Mouse (Mus musculus): ENCODE data around the gene Zfp12. TPM values are rescaled to one million over a fixed set of nuclear protein-coding genes. Genes with fewer than 3 reads are reported as not detected.

Gene Zfp12
- polyA plus RNA-seq, 1 experiment from 2014 or later: 12.8 TPM

DNA sequence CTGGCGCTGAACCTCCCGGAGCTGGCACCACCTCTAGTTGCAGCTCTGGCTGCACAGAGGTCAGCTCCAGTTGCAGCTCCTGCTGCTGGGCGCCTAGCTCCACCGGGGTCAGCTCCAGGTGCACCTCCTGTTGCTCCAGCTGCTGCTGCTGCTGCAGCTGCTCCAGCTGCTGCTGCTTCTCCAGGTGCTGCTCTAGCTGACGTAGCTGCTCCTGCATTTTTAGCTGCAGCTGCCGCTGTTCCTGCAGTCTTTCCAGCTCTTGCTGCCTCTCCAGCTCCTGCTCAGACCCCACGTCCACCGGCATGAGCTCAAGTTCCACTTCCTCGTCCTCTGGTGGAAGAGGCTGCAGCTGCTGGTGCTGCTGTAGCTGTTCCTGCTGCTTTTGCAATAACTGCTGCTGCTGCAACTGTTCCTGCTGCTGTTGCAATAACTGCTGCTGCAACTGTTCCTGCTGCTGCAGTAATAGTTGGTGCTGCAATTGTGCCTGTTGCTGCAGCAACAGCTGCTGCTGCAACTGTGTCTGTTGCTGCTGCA lies 53.5 kb downstream of the Zfp12 start:
- no peak overlapping the region for H3K27ac ChIP-seq
- peaks cover 17% of the 10 kb centered on the region for H3K4me1 ChIP-seq
- no peak for ATAC-seq (ENCODE audit: insufficient read depth, low FRiP score, low read depth)
- H3K36me3 ChIP-seq: no peaks in the 10 kb centered on the region
- H3K9ac ChIP-seq: no peak overlapping the region
- H3K27me3 ChIP-seq (replicated peaks): peaks cover 57% of the 10 kb centered on the region
- H3K9me3 ChIP-seq: no peaks in the 10 kb centered on the region
- peak overlapping the region; percentile 29 for H3K4me3 ChIP-seq (replicated peaks)
- WGBS: 12% methylated on average over 9 of the region's 9 CpGs
- peak overlapping the region; percentile 59 for H3K4me2 ChIP-seq

DNA sequence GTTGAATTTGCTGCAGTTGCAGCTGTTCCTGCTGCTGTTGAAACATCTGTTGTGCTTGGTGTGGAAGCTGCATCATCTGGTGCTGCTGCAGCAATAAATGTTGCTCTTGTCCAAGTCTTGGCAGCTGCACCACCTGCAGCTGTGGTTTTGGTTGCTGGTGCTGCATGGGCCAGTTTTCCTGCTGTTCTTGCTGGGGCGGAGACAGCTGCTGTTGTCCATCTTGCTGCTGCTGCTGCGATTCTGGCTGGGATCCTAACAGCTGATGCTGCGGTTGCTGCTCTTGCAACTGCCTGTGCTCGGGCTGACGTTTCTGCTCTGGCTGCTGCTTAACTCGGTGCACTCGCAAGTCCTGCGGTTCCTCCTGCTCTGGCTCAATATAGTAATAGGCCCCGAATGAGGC lies 54.3 kb downstream of the Zfp12 start:
- Histone ChIP-seq H3K4me2 (no peak overlapping the region), H3K36me3 (no peaks in the 10 kb centered on the region), H3K9ac (no peak overlapping the region), H3K4me3 (replicated peaks) (no peak overlapping the region), H3K27ac (no peak overlapping the region), H3K9me3 (no peaks in the 10 kb centered on the region), H3K27me3 (replicated peaks) (peaks cover 66% of the 10 kb centered on the region), H3K4me1 (peaks cover 21% of the 10 kb centered on the region)
- ATAC-seq (ENCODE audit: insufficient read depth, low FRiP score, low read depth): no peak
- 75% methylated on average over 9 of the region's 9 CpGs for WGBS

DNA sequence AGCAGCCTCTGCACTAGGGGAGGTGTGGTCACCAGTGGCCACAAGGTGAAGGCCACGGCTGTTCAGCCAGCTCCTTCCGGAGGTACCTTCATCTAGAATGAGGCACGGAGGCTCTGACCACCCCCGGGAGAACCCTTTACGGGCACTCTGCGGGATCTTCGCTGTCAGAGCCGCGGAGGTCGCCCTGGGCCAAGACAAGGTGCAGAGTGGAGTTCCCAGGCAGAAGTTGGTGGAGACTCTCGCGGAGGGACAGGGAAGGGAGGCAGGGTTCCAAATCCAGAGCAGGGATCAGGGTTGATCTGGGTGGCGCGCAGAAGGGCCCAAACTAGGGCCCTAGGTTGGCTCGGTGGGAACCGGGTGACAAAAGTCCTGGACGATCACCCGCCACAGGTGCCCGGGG lies 57.9 kb downstream of the Zfp12 start:
- H3K9me3 ChIP-seq: no peaks in the 10 kb centered on the region
- WGBS: 2% methylated on average over 19 of the region's 19 CpGs
- no peak for ATAC-seq (ENCODE audit: insufficient read depth, low FRiP score, low read depth)
- H3K4me3 ChIP-seq (replicated peaks): peak overlapping the region; percentile 47
- no peaks in the 10 kb centered on the region for H3K36me3 ChIP-seq
- H3K9ac ChIP-seq: peak overlapping the region; percentile 12; the same call in 1 of the 2 replicates
- peak overlapping the region; percentile 91 for H3K4me2 ChIP-seq
- H3K27ac ChIP-seq: no peak overlapping the region
- H3K27me3 ChIP-seq (replicated peaks): peaks cover 57% of the 10 kb centered on the region
- peaks cover 16% of the 10 kb centered on the region; the same call in 1 of the 2 replicates for H3K4me1 ChIP-seq

DNA sequence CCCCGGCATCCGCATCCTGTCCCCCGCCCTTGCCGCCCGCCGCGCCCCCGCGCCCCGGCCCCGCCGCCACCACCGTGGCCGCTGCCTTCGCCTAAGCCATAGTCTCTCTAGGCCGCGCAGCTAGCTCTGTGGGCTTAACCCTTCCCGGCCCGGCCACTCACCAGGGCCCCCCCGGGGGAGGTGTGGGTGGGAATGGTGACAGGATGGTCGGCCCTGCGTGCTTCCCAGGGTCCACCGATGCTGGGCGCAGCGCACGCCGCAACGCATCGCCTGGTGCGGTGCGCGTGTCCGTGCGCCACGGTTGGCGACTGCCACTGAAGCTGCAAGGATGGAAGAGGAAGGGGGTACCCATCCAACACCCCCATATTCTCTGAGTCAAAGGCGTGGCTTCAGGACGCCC lies 58.4 kb downstream of the Zfp12 start, which contains the start of gene Zfp853:
TSS of gene Zfp853 (minus strand) at position 220 of the 400 bp plus-strand sequence.
- peaks cover 52% of the 10 kb centered on the region for H3K27me3 ChIP-seq (replicated peaks)
- no peak for ATAC-seq (ENCODE audit: insufficient read depth, low FRiP score, low read depth)
- H3K4me1 ChIP-seq: peaks cover 12% of the 10 kb centered on the region; the same call in 1 of the 2 replicates
- peak within 1 kb of the TSS; percentile 47 for H3K4me3 ChIP-seq (replicated peaks)
- peak within 1 kb of the TSS; percentile 12; the same call in 1 of the 2 replicates for H3K9ac ChIP-seq
- no peaks in the 10 kb centered on the region for H3K9me3 ChIP-seq
- no peak within 1 kb of the TSS for H3K27ac ChIP-seq
- 5% methylated on average over 26 of the region's 38 CpGs for WGBS
- H3K36me3 ChIP-seq: no peaks in the 10 kb centered on the region
- peak within 1 kb of the TSS; percentile 91 for H3K4me2 ChIP-seq

DNA sequence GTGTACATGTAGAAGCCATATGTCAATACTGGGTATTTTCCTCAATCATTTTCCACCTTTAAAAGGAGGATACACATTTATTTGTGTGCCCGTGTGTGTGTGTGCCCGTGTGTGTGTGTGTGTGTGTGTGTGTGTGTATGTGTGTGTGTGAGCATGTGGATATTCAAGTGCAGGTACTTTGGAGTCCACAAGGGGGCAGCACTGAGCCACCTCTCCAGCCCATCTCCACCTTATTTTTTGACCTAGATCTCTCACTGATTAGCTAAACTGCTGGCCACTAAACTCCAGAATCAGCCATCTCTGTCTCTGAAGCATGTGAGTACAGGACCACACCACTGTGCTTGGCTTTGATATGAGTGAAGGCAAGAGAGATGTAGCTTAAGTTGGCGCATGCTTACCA lies 59.9 kb downstream of the Zfp12 start:
- Histone ChIP-seq H3K27me3 (replicated peaks) (peaks cover 37% of the 10 kb centered on the region), H3K9ac (no peak overlapping the region), H3K4me1 (0 out of 2 replicates have a peak, but pooled peaks cover 9% of the 10 kb centered on the region), H3K9me3 (no peaks in the 10 kb centered on the region), H3K4me2 (no peak overlapping the region), H3K36me3 (peaks cover 7% of the 10 kb centered on the region; the same call in 1 of the 2 replicates), H3K4me3 (replicated peaks) (no peak overlapping the region), H3K27ac (no peak overlapping the region)
- WGBS: 90% methylated on average over 3 of the region's 3 CpGs
- ATAC-seq (ENCODE audit: insufficient read depth, low FRiP score, low read depth): no peak

DNA sequence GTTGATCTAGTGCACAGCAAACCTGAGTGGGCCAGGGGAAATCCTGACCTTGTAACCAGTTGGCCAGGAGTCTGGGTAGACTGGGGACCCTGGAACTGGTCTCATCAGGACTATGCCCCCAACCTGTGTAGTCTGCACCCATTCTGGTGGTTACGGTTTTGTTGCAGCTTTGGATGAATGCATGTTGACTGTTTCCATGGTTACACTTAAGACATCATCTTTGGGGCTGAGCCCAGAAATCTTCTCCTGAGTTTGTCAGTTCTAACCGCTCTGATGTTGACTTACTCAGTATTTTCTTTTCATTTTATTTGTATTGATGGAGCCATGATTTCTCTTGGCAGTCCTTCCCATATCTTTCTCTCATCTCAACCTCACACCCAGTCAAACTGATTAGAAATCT lies 60.4 kb downstream of the Zfp12 start:
- 89% methylated on average over 2 of the region's 2 CpGs for WGBS
- Histone ChIP-seq H3K27ac (no peak overlapping the region), H3K36me3 (peaks cover 10% of the 10 kb centered on the region; the same call in 1 of the 2 replicates), H3K4me1 (0 out of 2 replicates have a peak, but pooled peaks cover 9% of the 10 kb centered on the region), H3K9ac (no peak overlapping the region), H3K27me3 (replicated peaks) (peaks cover 36% of the 10 kb centered on the region), H3K4me3 (replicated peaks) (no peak overlapping the region), H3K4me2 (no peak overlapping the region), H3K9me3 (no peaks in the 10 kb centered on the region)
- no peak for ATAC-seq (ENCODE audit: insufficient read depth, low FRiP score, low read depth)

DNA sequence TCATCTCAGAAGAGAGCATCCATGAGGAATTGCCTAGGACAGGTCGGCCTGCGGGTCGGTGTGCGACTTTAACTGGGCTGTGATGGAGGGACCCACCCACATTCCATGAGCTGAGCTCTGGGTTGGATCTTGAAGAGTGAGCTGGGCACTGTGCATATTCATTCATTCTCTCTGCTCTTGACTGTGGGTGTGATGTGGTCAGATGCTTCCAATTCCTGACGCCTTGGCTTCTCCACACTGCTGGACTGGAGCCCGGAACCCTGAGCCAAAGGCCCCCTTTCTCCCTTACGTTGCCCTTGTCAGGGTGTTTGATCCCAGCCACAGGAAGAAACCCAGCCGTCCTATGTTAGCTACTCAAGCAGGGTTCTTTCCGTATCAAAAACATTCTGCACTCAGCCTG lies 63.0 kb downstream of the Zfp12 start:
- H3K4me2 ChIP-seq: no peak overlapping the region
- 0 out of 2 replicates have a peak, but pooled peaks cover 8% of the 10 kb centered on the region for H3K4me1 ChIP-seq
- no peak overlapping the region for H3K4me3 ChIP-seq (replicated peaks)
- no peaks in the 10 kb centered on the region for H3K9me3 ChIP-seq
- H3K27me3 ChIP-seq (replicated peaks): peaks cover 17% of the 10 kb centered on the region
- 87% methylated on average over 9 of the region's 9 CpGs for WGBS
- H3K27ac ChIP-seq: no peak overlapping the region
- peaks cover 20% of the 10 kb centered on the region for H3K36me3 ChIP-seq
- H3K9ac ChIP-seq: no peak overlapping the region
- ATAC-seq (ENCODE audit: insufficient read depth, low FRiP score, low read depth): no peak

DNA sequence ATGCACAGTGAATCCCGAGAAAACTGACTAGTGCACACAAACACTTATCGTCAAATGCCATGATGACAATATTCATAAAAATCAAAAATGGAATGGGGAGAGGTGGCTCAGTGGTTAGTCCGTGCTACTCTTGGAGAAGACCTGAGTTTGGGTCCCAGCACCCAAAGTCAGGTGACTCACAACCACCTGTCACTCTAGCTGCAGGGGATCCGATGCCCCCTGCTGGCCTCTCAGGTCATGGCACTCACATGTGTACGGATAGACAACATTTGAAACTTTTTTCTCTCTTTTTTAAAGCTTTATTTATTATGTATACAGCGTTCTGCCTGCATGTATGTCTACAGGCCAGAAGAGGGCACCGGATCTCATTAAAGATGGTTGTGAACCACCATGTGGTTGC lies 63.4 kb downstream of the Zfp12 start:
- 92% methylated on average over 7 of the region's 7 CpGs for WGBS

More for the DNA sequence above, 63.4 kb downstream of the Zfp12 start:
- no peaks in the 10 kb centered on the region for H3K9me3 ChIP-seq
- H3K27me3 ChIP-seq (replicated peaks): peaks cover 13% of the 10 kb centered on the region
- H3K36me3 ChIP-seq: peaks cover 21% of the 10 kb centered on the region
- H3K4me1 ChIP-seq: 0 out of 2 replicates have a peak, but pooled peaks cover 4% of the 10 kb centered on the region
- no peak overlapping the region for H3K27ac ChIP-seq
- H3K4me2 ChIP-seq: no peak overlapping the region
- no peak for ATAC-seq (ENCODE audit: insufficient read depth, low FRiP score, low read depth)
- no peak overlapping the region for H3K9ac ChIP-seq
- H3K4me3 ChIP-seq (replicated peaks): no peak overlapping the region

Other genes starting within 250 kb of the Zfp12 start
- 33.9 and 35.2 TPM in 2 replicates for gene Rnf216, start 122.2 kb upstream of the Zfp12 start, polyA plus RNA-seq (2015; fragmentation: Nextera tagmentation; extraction: Ambion mirVana)
- not detected in 2 replicates for gene Olfr718-ps1, start 87.6 kb upstream of the Zfp12 start, polyA plus RNA-seq (2015; fragmentation: Nextera tagmentation; extraction: Ambion mirVana)
- gene Rbak, start 54.4 kb upstream of the Zfp12 start, polyA plus RNA-seq (2015; fragmentation: Nextera tagmentation; extraction: Ambion mirVana): 10.5 and 11.1 TPM in 2 replicates
- gene Spdye4b, start 54.1 kb upstream of the Zfp12 start, polyA plus RNA-seq (2015; fragmentation: Nextera tagmentation; extraction: Ambion mirVana): 0.09 TPM in 1 of 2 replicates, not detected in the other
- not detected in 2 replicates for gene Spdye4a, start 8.3 kb upstream of the Zfp12 start, polyA plus RNA-seq (2015; fragmentation: Nextera tagmentation; extraction: Ambion mirVana)
- gene Zfp316, start 34.9 kb downstream of the Zfp12 start, polyA plus RNA-seq (2015; fragmentation: Nextera tagmentation; extraction: Ambion mirVana): 3.0 and 3.3 TPM in 2 replicates
- gene Zfp853, start 58.5 kb downstream of the Zfp12 start, polyA plus RNA-seq (2015; fragmentation: Nextera tagmentation; extraction: Ambion mirVana): 0.09 TPM in 2 replicates
- 32.6 and 34.3 TPM in 2 replicates for gene E130309D02Rik, start 80.2 kb downstream of the Zfp12 start, polyA plus RNA-seq (2015; fragmentation: Nextera tagmentation; extraction: Ambion mirVana)
- gene Zdhhc4, start 94.1 kb downstream of the Zfp12 start, polyA plus RNA-seq (2015; fragmentation: Nextera tagmentation; extraction: Ambion mirVana): 66.5 and 70.2 TPM in 2 replicates
- gene Grid2ip, start 122.2 kb downstream of the Zfp12 start, polyA plus RNA-seq (2015; fragmentation: Nextera tagmentation; extraction: Ambion mirVana): 1.1 and 2.0 TPM in 2 replicates
- gene Kdelr2, start 168.7 kb downstream of the Zfp12 start, polyA plus RNA-seq (2015; fragmentation: Nextera tagmentation; extraction: Ambion mirVana): 357 and 384 TPM in 2 replicates
- gene Daglb, start 229.4 kb downstream of the Zfp12 start, polyA plus RNA-seq (2015; fragmentation: Nextera tagmentation; extraction: Ambion mirVana): 10.4 and 11.3 TPM in 2 replicates